Mouse (Mus musculus) embryonic fibroblast, embryonic 13.5 days (primary cell): Measurements from ENCODE around the gene Krt6a.

Source experiments
- CTCF ChIP-seq: IDR thresholded peaks from 2 replicates; pipeline ENCODE4 v1.5.1; 2011; ENCODE audit warnings: mild to moderate bottlenecking, control low read depth, low read length, moderate library complexity, borderline replicate concordance; ENCODE audit not compliant: insufficient read depth
- POLR2A ChIP-seq: IDR thresholded peaks from 2 replicates; pipeline ENCODE4 v1.6.1; 2011; ENCODE audit warnings: low read depth, mild to moderate bottlenecking, control low read depth, low read length, moderate library complexity

DNA sequence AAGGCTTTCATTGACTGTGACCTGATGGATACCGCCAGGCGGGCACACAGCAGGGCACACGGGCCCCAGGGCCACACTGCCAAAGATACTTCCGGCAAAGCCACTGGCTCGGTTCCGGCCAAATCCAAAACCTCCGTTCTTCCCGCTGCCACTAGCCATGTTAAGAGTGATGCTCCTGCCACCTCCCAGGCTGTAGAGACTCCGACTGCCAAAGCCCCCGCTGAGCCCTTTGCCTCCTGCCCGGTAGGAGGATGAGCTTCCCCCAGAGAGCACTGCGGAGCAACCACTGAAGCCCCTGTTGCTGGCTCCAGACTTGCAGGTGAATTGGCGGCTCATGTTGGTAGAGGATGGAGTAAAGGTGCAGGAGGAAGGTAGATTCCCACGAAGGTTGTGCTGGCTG, 48.6 kb upstream of the Krt6a start, which contains the start of gene Krt71:
- no peak for TF ChIP-seq CTCF
- no peak for TF ChIP-seq POLR2A
